Mouse (Mus musculus) B cell, adult 2 months (primary cell): ENCODE data around the gene Olfr215.
"Not testable (repeated sequence)": the region's sequence is repeated elsewhere in the genome, so short reads cannot be mapped to it uniquely, and the experiment has no call there.

Experiments used
- DNase-seq, 2 experiments: peaks; one replicate each; pipeline ENCODE4 v3.0.0; 2022

Olfr215 gene

DNA sequence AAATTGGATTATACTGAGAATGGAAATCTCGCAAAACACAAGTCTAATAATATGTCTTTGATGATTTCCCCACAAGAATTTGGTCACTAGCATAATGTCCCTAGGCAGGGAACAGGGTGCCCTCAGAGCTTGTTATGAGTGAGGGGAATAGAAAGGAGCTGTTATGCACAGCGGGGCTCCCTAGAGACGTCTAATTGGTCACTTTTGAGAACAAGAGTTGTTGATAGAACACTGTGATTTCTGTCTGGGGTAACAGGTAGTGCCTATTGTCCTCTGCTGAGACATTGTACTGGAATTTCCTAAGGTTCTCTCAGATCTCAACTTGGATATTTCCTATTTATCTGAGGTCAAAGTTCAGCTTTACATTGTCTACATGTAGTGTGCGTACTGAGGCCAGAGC is at the start of gene Olfr215:
Olfr215 (minus strand) TSS at position 101 of the 400 bp plus-strand sequence.
- no peak for DNase-seq

DNA sequence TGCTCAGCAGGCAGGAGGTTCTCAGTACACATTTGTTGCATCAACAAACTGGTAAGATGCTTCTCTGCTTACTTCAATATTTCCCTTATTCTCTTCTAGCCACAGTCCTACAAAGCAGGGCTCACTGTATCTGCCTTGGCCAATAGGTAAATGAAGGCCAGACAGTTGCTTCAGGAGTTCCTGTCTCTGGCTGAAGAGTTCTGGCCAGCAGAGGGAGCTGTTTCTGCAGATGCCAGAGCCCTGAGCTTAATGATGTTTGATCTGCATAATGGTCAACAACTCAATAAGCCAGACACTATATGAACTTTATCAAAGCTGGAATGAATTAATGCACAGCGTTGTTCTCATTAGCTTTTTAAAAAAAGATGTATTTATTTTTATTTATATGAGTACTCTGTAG is 48.1 kb upstream of the Olfr215 start:
- DNase-seq, result peak; percentile 80 to 82

DNA sequence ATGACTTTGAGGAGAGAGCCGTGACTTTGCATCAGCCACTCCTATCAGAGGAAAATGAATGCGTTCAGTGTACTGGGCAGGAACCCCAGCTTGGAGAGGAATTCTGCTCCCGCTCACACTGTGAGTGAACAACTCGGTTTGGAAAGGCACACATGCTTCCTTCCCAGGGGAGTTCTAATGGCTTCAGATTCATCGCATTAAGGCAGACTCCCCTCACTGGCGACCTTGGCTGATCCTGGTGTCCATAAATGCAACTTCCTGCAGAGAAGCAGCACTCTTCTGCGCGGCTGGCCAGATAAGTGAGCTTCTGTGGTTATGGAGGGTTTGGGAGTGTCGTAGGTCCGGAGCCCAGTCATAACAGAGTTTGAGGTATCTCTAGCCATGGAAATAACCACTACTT is 45.8 kb upstream of the Olfr215 start:
- no peak for DNase-seq

DNA sequence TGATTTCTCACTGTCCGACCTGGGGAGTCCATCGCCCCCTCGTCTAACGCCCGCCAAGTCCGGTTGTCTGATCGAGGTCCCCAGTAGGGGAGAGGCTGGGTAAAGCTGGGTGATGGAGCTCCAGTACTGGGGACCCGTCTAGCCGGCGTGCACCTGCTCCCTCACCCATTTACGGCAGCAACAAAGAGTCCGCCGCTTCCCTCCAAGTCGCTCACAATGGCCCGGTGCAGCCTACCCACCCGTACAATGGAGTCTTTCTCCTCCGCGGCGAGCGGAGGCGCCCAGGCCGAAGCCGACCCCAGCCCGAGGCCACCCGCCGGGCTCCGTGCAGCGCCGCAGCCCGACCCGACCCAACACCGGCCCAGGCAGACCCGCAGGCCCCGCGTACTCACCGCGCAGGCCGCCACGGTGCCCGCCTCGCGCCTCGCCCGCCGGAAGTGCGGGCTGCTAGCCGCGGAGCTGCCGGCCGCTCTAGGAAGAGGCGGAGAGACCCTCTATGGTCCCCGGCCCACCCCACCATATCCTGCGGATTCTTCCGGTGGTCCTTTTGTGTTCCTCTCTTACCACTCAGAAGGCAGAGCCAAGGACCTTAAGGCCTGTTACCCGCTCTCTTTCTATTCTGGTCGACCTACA is 44.7 kb upstream of the Olfr215 start, which contains the start of gene Zfp422:
Zfp422 (minus strand) TSS at position 461 of the 633 bp plus-strand sequence.
- peak; percentile 66 to 71 for DNase-seq

DNA sequence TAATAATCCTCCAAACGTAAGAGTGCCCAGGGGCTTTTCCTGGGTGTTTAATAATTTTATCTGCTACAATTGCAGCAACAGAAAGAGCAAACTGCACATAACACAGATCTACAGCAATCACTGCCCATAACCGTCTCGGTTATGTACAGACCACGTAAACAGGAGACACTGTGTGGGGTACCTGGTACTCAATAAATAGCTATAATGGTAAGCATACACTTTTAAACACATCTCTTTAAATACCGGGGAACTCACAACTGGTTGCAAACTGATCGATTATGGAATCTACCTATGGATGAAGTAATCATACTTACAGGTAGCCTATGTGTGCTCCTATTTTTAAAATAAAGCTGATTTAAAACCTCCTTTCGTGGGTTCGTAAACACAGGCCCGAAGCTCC is 44.1 kb upstream of the Olfr215 start:
- no peak for DNase-seq

DNA sequence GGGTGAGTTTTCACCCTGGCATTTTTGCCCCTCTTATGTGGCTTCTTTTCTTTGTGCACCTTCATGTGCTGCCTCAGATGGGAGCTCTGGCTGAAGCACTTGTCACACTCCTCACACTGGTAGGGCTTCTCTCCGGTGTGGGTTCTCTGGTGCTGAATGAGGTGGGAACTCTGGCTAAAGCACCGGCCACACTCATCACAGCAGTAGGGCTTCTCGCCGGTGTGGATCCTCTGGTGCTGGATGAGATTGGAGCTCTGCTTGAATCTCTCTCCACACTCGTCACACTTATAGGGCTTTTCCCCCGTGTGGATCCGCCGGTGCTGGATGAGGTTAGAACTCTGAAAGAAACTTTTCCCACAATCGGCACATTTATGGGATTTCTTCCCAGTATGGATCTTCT is 42.4 kb upstream of the Olfr215 start:
- not testable (repeated sequence) for DNase-seq

DNA sequence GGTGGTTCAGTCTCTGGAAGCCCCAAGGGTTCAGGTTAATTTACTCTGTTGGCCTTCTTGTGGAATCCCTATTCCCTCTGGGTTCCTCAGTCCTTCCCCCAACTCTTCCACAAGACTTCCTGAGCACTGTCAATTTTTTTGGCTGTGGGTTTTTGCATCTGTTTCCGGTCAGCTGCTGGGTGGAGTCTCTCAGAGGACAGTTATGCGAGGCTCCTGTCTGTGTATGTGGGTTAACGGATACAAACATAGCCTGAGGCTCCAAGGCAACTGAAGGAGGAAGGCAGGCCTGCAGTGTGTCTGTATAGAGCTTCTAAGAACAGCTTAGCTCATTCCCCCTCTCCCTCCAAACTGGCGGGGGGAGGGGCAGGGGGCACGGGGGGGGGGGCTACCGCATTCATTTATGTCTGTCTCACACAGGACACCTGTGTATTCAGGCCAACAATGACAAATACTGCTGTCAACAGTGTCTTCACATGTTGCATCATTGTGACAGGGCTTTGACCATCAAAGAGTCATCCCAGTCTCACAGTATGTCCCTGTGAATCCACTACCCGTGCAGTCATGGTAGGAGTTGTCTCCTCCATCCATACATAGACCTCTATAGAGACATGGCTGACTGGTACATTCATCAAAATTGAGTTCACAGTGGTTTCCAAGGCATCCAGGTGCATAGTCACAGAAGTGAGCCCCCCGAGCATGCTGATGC is 37.5 kb upstream of the Olfr215 start:
- DNase-seq, result no peak

DNA sequence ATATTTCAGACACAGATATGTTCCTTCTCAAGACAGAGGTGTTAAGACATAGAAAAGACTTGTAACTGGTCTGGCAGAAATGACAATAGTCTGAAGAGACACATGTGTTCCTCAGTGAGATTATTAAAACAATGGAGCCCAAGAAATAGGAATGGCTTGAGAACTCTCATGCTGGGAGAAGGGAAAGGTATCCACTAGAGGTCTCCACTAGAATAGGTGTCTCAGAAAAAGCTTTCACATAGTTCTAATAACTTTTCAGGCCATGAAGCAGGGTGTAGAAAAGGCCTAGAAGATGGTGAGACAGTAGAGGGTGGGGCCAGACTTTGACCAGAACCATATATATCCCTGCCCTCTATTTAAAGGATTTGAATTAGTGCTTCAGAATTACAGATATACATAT is 34.1 kb upstream of the Olfr215 start:
- DNase-seq, result no peak

DNA sequence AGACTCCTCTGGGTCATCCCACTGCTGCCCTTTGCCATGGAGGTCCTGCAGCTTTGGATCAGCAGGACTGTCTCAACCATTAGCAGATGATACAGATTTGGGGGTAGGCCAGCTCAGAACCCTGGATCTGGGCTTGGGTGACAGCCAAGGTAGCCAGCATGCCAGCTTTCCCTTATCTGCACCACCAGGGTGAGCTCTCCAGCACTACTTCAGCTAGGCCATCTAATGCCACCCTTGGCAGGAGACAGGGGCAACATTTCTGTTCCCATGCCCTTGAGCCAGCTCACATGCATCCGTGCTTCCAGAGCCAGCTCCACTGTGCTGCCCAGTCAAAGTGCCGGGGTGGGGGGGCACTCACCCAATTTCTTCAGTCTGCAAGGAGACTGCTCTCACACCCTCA is 31.7 kb upstream of the Olfr215 start:
- DNase-seq, result no peak

DNA sequence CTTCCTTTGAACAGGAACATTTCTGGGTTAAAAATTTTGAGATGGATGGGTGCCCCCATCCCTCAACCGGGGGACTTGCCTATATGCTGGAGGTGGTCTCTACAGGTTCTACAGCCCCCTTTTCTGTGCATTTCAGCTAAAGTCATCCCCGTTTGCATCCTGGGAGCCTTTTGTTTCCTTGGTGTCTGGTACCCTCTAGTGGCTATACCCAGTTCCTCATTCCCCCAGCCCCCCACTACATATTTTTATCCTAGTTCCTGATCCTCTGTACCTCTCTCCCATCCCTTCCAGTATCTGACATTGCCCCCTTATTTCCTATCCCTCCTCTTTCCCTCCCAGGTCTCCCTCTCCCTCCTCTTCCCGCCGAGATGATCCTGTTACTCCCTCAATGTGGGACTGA is 23.2 kb upstream of the Olfr215 start:
- no peak for DNase-seq

DNA sequence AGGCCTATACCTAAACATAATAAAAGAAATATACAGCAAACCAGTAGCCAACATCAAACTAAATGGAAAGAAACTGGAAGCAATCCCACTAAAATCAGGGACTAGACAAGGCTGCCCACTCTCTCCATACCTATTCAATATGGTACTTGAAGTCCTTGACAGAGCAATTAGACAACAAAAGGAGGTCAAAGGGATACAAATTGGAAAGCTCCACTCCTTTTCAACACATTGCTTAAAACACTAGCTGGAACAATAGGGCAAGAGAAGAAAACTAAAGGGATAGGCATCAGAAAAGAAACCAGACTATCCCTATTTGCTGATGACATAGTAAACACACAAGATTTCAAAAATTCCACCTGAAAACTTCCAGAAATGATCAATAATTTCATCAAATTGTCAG is 17.0 kb upstream of the Olfr215 start:
- DNase-seq, result not testable (repeated sequence)

DNA sequence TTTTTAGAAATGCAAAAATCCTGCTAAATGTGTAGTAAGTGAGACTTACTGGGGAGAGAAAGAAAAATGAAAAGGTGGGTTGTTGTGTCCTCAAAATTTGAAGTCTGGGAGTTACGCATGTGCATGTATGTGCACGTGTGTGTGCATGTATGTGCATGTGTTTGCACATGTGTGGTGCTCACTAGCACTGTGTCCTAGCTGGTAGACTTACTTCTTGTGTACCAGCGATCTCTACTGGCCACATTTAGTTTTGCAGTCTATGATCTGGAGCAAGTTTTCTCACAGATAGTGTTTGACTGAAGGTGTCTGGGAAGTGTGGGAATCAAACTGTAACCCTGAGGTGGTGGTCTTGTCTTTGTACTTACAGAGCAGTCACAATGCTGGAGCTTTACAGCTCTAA is 14.2 kb downstream of the Olfr215 start:
- DNase-seq, result peak in 1 of 2 experiments; percentile 21

DNA sequence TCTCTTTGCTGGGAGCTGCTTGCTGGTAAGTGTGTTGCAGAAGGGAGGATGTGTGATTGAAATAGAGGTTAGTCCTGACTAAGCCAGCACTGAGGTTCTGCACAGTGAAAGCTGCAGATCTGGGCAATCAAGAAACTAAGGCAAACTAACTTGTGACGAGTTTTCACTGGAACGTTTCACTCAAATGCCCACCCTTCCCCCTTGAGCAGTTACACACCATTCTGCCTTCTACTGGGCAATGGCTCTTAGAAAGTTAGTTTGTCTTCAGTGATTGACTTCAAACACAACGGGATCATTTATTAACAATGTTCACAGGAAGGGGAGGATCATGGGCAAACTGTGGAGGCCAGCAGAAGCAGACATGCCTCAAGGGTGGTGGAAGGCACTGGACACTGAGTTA is 29.0 kb downstream of the Olfr215 start:
- no peak for DNase-seq

DNA sequence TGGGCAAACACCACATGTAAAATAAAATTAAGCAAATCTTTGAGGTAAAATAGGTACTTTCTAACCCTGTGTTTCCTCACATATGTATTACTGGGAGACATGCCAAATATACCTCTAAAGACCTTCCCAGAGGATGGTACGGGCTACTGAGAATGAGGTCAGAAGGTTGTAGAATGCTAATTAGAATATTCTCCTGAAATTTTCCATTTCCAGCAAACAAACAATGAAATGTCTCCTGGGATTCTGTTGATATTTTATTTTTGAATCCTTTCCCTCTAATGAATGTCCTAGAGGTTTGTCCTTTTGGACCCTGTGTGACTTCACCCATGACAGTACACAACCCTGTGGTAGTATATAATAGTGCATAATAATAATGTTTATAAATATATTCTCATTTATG is 30.1 kb downstream of the Olfr215 start, which contains the start of gene Olfr214:
Olfr214 (plus strand) TSS at position 301 of the 400 bp plus-strand sequence.
- no peak for DNase-seq

DNA sequence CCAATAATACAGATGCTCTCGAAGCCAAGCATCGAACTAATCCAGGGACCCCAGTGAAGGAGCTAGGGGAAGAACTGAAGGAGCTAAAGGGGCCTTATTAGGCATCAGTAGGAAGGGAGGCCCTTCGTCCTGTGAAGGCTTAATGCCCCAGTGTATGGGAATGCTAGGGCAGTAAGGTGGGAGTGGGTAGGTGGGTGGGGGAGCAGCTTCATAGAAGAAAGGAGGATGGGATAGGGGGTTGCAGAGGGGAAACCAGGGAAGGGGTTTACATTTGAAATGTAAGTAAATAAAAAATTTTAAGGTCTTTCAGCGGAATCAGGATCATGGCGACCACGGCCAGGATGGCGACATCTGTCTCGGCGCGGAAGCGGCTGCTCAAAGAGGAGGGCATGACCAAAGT is 33.2 kb downstream of the Olfr215 start, which contains the start of gene Gm5580:
Gm5580 (plus strand) TSS at position 301 of the 400 bp plus-strand sequence.
- DNase-seq, result not testable (repeated sequence)

DNA sequence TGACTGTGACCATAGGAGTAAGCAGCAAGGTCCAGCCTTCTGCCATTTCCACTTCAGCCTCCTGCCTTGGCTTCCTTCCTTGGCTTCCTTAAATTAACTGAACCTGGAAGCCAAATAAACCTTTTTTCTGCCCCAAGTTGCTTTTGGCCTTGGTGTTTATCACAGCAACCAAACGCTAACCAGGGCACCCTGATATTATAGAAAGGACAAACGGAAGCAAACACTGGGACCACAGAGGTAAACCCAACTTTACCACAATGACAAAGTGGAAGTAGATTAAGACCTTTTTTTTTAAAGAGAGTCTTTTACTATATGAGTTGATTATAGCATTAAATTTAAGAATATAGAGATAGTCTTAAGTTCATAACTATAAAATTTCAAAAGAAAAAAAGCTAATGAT is 41.5 kb downstream of the Olfr215 start:
- no peak for DNase-seq

DNA sequence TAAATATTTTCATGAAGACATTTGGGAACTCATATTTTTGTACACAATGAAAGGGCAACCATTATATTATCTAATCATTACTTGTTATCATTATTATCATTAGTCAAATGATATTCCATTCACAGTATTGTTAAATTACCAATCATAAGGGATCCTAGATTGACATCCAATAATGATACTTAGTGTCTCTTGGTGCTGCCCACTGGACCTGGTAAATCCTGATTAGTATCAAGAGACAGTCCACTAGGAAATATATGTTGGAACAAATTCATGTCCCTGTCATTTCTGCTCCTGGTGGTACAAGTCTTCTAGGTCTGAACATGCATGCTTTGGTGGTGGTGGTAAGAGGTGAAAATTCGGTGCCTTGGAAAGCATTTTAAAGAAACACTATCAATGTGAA is 45.8 kb downstream of the Olfr215 start, which contains the start of gene Olfr213:
Olfr213 (plus strand) TSS at position 301 of the 400 bp plus-strand sequence.
- DNase-seq, result no peak
